Mouse (Mus musculus): ENCODE results near the gene Mical3.

DNA sequence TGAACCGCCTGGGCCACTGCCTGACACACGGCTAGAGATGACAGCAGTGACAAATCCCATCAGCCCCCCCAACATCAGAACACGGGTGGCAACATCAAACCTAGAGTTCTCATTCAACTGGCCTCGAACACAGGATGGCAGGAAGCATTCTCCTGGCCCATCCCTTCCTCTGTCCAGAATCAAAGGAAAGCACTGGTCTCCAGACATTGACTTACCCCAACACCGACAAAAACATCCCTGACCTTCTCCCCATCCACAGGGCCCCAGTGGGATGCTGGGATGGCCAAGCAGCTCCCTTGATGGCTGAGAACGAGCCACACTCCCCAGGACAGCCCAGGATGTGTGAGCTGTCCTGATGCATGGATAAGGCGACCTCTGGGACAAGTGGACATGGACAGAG is 57.5 kb downstream of the Mical3 start:
- TF ChIP-seq CTCF (IDR thresholded peaks at IDR 0.05; ENCODE audit: borderline replicate concordance, insufficient read depth, low read length), result no peak
- no peak for TF ChIP-seq POLR2A (IDR thresholded peaks at IDR 0.05; ENCODE audit: low read depth, low read length)
